Mouse (Mus musculus) liver, embryonic 13.5 days (tissue): ENCODE measurements at regions not wholly inside any gene's neighbourhood (a gene's known extent, or its start where the extent isn't known, plus 50 kb on each side); places are given as distances from the start of the nearest gene placed in this dataset.

Experiments used
- ATAC-seq: fragments of 200-750 bp; cut with Nextera tagmentation; 2 replicates; pipeline ENCODE4 v1.8.0; 2017; ENCODE audit warnings: low read depth, mild to moderate bottlenecking, moderate number of reproducible peaks, moderate library complexity
- DNase-seq: peaks from one replicate; pipeline ENCODE4 v3.0.0; 2022
- H3K27ac ChIP-seq: fragments of 300-500 bp; sonication (generic); 2 replicates; pipeline ENCODE4 v1.5.1; 2015; ENCODE audit warnings: moderate library complexity, mild to moderate bottlenecking, inconsistent platforms
- H3K27me3 ChIP-seq: fragments of 300-500 bp; sonication (generic); 2 replicates; pipeline ENCODE4 v1.6.1; 2015; ENCODE audit warnings: mild to moderate bottlenecking, inconsistent platforms
- H3K36me3 ChIP-seq: fragments of 300-500 bp; sonication (generic); 2 replicates; pipeline ENCODE4 v1.6.1; 2015; ENCODE audit warnings: mild to moderate bottlenecking, inconsistent platforms
- H3K4me1 ChIP-seq: fragments of 300-500 bp; sonication (generic); replicated peaks from 2 replicates; pipeline ENCODE4 v1.6.1; 2015; ENCODE audit warnings: inconsistent platforms
- H3K4me2 ChIP-seq: fragments of 300-500 bp; sonication (generic); 2 replicates; pipeline ENCODE4 v1.6.1; 2015; ENCODE audit warnings: inconsistent platforms, mild to moderate bottlenecking, moderate library complexity
- H3K4me3 ChIP-seq: fragments of 300-500 bp; sonication (generic); replicated peaks from 2 replicates; pipeline ENCODE4 v1.5.1; 2015; ENCODE audit warnings: mild to moderate bottlenecking, inconsistent platforms
- H3K9ac ChIP-seq: fragments of 300-500 bp; sonication (generic); 2 replicates; pipeline ENCODE4 v1.6.1; 2015; ENCODE audit warnings: mild to moderate bottlenecking, inconsistent platforms
- H3K9me3 ChIP-seq: fragments of 300-500 bp; sonication (generic); replicated peaks from 2 replicates; pipeline ENCODE4 v1.6.1; 2016; ENCODE audit warnings: inconsistent platforms
- WGBS: fragments of 180-500 bp; shearing (Covaris S2); methylation state at CpG from one replicate; pipeline ENCODE4 v1.1.7; 2015; ENCODE audit not compliant: insufficient replicate concordance; 5-methylcytosine and 5-hydroxymethylcytosine counted together

GRCm38 (mm10) chr3:148315286-148315685 lies 675.1 kb downstream of the Adgrl2 start:
- Histone ChIP-seq H3K27ac (no peak overlapping the region), H3K9me3 (no peaks in the 10 kb centered on the region), H3K27me3 (no peaks in the 10 kb centered on the region), H3K9ac (no peak overlapping the region), H3K4me3 (no peak overlapping the region), H3K4me2 (no peak overlapping the region), H3K4me1 (no peaks in the 10 kb centered on the region), H3K36me3 (no peaks in the 10 kb centered on the region)
- ATAC-seq (no peak), DNase-seq (no peak)
- WGBS: 66% methylated on average over 1 of the region's 1 CpGs

GRCm38 (mm10) chr3:148295515-148295914 lies 694.8 kb downstream of the Adgrl2 start:
- ATAC-seq (no peak), DNase-seq (no peak)
- Histone ChIP-seq H3K4me1 (no peaks in the 10 kb centered on the region), H3K4me2 (no peak overlapping the region), H3K27me3 (no peaks in the 10 kb centered on the region), H3K36me3 (no peaks in the 10 kb centered on the region), H3K9me3 (no peaks in the 10 kb centered on the region), H3K27ac (no peak overlapping the region), H3K9ac (no peak overlapping the region), H3K4me3 (no peak overlapping the region)
- WGBS: 65% methylated on average over 5 of the region's 5 CpGs

- H3K4me3 ChIP-seq: no peak overlapping the region
- H3K27ac ChIP-seq: no peak overlapping the region
- 14% methylated on average over 3 of the region's 3 CpGs for WGBS
- ATAC-seq (no peak), DNase-seq (no peak)
- H3K4me1 ChIP-seq: peaks cover 5% of the 10 kb centered on the region; the same call in 1 of the 2 replicates
- H3K9ac ChIP-seq: no peak overlapping the region
- no peak overlapping the region for H3K4me2 ChIP-seq
- H3K27me3 ChIP-seq: no peaks in the 10 kb centered on the region
- H3K9me3 ChIP-seq: no peaks in the 10 kb centered on the region
- H3K36me3 ChIP-seq: no peaks in the 10 kb centered on the region
These were observed 711.4 kb downstream of the Adgrl2 start for GRCm38 (mm10) chr3:148278978-148279377.

- Histone ChIP-seq H3K27ac (peak overlapping the region; percentile 34; the same call in 1 of the 2 replicates), H3K27me3 (no peaks in the 10 kb centered on the region), H3K4me2 (no peak overlapping the region; the same call in 1 of the 2 replicates), H3K4me3 (no peak overlapping the region), H3K9me3 (no peaks in the 10 kb centered on the region), H3K36me3 (no peaks in the 10 kb centered on the region), H3K9ac (no peak overlapping the region), H3K4me1 (peaks cover 27% of the 10 kb centered on the region)
- peak; percentile 44 for DNase-seq
- 35% methylated on average over 4 of the region's 4 CpGs for WGBS
- peak; percentile 95 for ATAC-seq
These were observed 718.1 kb downstream of the Adgrl2 start for GRCm38 (mm10) chr3:148272159-148272848.

- ATAC-seq (no peak), DNase-seq (no peak)
- Histone ChIP-seq H3K36me3 (no peaks in the 10 kb centered on the region), H3K4me1 (peaks cover 21% of the 10 kb centered on the region), H3K4me3 (no peak overlapping the region), H3K9ac (no peak overlapping the region), H3K9me3 (no peaks in the 10 kb centered on the region), H3K27ac (no peak overlapping the region), H3K27me3 (no peaks in the 10 kb centered on the region), H3K4me2 (no peak overlapping the region)
- 47% methylated on average over 4 of the region's 4 CpGs for WGBS
These were observed 721.5 kb downstream of the Adgrl2 start for GRCm38 (mm10) chr3:148268812-148269211.

- ATAC-seq (no peak), DNase-seq (no peak)
- no peak overlapping the region for H3K4me3 ChIP-seq
- no peak overlapping the region for H3K9ac ChIP-seq
- H3K4me1 ChIP-seq: no peaks in the 10 kb centered on the region
- no peaks in the 10 kb centered on the region for H3K36me3 ChIP-seq
- no peak overlapping the region for H3K4me2 ChIP-seq
- no peaks in the 10 kb centered on the region for H3K9me3 ChIP-seq
- no peaks in the 10 kb centered on the region for H3K27me3 ChIP-seq
- 62% methylated on average over 1 of the region's 1 CpGs for WGBS
- H3K27ac ChIP-seq: no peak overlapping the region
These were observed 731.1 kb downstream of the Adgrl2 start for GRCm38 (mm10) chr3:148259211-148259610.

GRCm38 (mm10) chr3:148248617-148249016 lies 741.7 kb downstream of the Adgrl2 start:
- no peak overlapping the region for H3K4me3 ChIP-seq
- WGBS: 23% methylated on average over 1 of the region's 1 CpGs
- DNase-seq (no peak), ATAC-seq (peak; percentile 36; the same call in 1 of the 2 replicates)
- no peaks in the 10 kb centered on the region for H3K9me3 ChIP-seq
- no peak overlapping the region for H3K9ac ChIP-seq
- no peaks in the 10 kb centered on the region for H3K4me1 ChIP-seq
- no peaks in the 10 kb centered on the region for H3K27me3 ChIP-seq
- no peak overlapping the region for H3K27ac ChIP-seq
- H3K36me3 ChIP-seq: no peaks in the 10 kb centered on the region
- no peak overlapping the region for H3K4me2 ChIP-seq

- Histone ChIP-seq H3K9ac (no peak overlapping the region), H3K4me1 (no peaks in the 10 kb centered on the region), H3K27ac (no peak overlapping the region), H3K4me3 (no peak overlapping the region), H3K27me3 (no peaks in the 10 kb centered on the region), H3K4me2 (no peak overlapping the region), H3K9me3 (no peaks in the 10 kb centered on the region), H3K36me3 (no peaks in the 10 kb centered on the region)
- DNase-seq (no peak), ATAC-seq (no peak)
These were observed 743.6 kb downstream of the Adgrl2 start for GRCm38 (mm10) chr3:148246786-148247185.

GRCm38 (mm10) chr3:148238093-148238492 lies 752.3 kb downstream of the Adgrl2 start:
- DNase-seq (no peak), ATAC-seq (no peak)
- no peaks in the 10 kb centered on the region for H3K36me3 ChIP-seq
- no peak overlapping the region for H3K4me3 ChIP-seq
- H3K27me3 ChIP-seq: no peaks in the 10 kb centered on the region
- no peak overlapping the region for H3K4me2 ChIP-seq
- no peak overlapping the region for H3K9ac ChIP-seq
- H3K4me1 ChIP-seq: no peaks in the 10 kb centered on the region
- no peak overlapping the region for H3K27ac ChIP-seq
- H3K9me3 ChIP-seq: no peaks in the 10 kb centered on the region

GRCm38 (mm10) chr3:148237555-148237954 lies 752.8 kb downstream of the Adgrl2 start:
- H3K4me1 ChIP-seq: no peaks in the 10 kb centered on the region
- WGBS: 69% methylated on average over 6 of the region's 6 CpGs
- no peak overlapping the region for H3K4me2 ChIP-seq
- no peaks in the 10 kb centered on the region for H3K36me3 ChIP-seq
- H3K27ac ChIP-seq: no peak overlapping the region
- H3K4me3 ChIP-seq: no peak overlapping the region
- H3K27me3 ChIP-seq: no peaks in the 10 kb centered on the region
- no peak overlapping the region for H3K9ac ChIP-seq
- ATAC-seq (no peak), DNase-seq (no peak)
- H3K9me3 ChIP-seq: no peaks in the 10 kb centered on the region

GRCm38 (mm10) chr3:148233616-148234015 lies 756.7 kb downstream of the Adgrl2 start:
- 70% methylated on average over 2 of the region's 2 CpGs for WGBS
- Histone ChIP-seq H3K27ac (no peak overlapping the region), H3K36me3 (no peaks in the 10 kb centered on the region), H3K27me3 (no peaks in the 10 kb centered on the region), H3K4me1 (no peaks in the 10 kb centered on the region), H3K9me3 (no peaks in the 10 kb centered on the region), H3K4me2 (no peak overlapping the region), H3K4me3 (no peak overlapping the region), H3K9ac (no peak overlapping the region)
- ATAC-seq: no peak
- no peak for DNase-seq

GRCm38 (mm10) chr3:148229192-148229591 lies 761.2 kb downstream of the Adgrl2 start:
- Histone ChIP-seq H3K9me3 (no peaks in the 10 kb centered on the region), H3K36me3 (no peaks in the 10 kb centered on the region), H3K9ac (no peak overlapping the region), H3K4me3 (no peak overlapping the region), H3K27ac (no peak overlapping the region), H3K4me2 (no peak overlapping the region), H3K27me3 (no peaks in the 10 kb centered on the region), H3K4me1 (no peaks in the 10 kb centered on the region)
- WGBS: 61% methylated on average over 3 of the region's 3 CpGs
- ATAC-seq (no peak), DNase-seq (no peak)
